Mouse (Mus musculus) bone marrow, adult 2 months (tissue): ENCODE results near the gene Klrd1.

Experiments
- CTCF ChIP-seq: fragments of 200-500 bp; IDR thresholded peaks from 2 replicates; pipeline ENCODE4 v1.5.1; 2011; ENCODE audit warnings: low read length, control low read depth; ENCODE audit not compliant: control insufficient read depth, insufficient read depth
- POLR2A ChIP-seq: fragments of 200-500 bp; IDR thresholded peaks from 2 replicates; pipeline ENCODE4 v1.6.1; 2011; ENCODE audit warnings: low read depth, mild to moderate bottlenecking, control low read depth, low read length, borderline replicate concordance; ENCODE audit not compliant: control insufficient read depth

DNA sequence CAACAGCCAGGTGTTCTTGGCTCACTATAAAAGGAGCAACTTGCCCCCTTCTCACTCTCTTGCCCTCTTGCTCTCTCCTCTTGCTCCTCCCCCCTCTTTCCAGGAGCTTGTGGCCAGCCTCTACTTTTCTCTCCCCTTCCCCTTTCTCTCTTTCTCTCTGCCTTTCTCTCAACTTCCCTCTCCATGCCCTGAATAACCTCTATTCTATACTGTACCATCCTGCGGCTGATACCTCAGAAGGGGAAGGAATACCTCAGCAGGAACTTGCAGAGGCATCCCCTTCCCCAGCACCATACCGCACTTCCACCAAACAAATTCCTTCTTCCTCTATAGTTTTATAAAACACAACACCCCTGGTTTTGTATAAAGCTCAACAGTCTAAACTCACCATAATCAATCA lies 26.3 kb upstream of the Klrd1 start:
- no peak for TF ChIP-seq CTCF
- no peak for TF ChIP-seq POLR2A
